Mouse (Mus musculus) heart, adult 2 months (tissue): ENCODE measurements at regions not wholly inside any gene's neighbourhood (a gene's known extent, or its start where the extent isn't known, plus 50 kb on each side); places are given as distances from the start of the nearest gene placed in this dataset.

Experiments
- CTCF ChIP-seq: fragments of 200-600 bp; IDR thresholded peaks from 2 replicates; pipeline ENCODE4 v1.8.1; 2022; ENCODE audit warnings: antibody characterized with exemption, mild to moderate bottlenecking, moderate library complexity
- POLR2A ChIP-seq: fragments of 200-500 bp; IDR thresholded peaks from 2 replicates; pipeline ENCODE4 v1.6.1; 2011; ENCODE audit warnings: mild to moderate bottlenecking, low read depth, low read length, control low read depth; ENCODE audit not compliant: insufficient read depth

DNA sequence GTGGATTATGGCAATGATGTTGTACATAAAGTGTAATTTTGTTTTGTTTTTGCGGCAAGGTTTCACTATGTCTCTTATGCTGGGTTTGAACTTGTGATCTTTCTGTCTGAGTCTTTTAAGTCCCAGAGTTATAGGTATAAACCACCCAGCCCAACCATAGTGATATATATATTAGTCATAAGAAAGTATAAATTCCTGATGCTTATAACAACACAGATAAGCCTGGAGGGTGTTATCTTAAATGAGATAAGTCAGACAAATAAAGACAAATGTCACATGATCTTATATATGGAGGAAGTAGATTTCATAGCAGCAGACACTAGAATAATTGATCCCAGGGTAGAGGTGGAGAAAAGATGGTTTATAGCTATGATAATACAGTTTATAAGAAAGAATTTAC is 89.7 kb upstream of the Hao2 start:
- TF ChIP-seq POLR2A (no peak), CTCF (no peak)
